Mouse (Mus musculus): ENCODE measurements around the gene Lrriq4. TPM values are rescaled to one million over a fixed set of nuclear protein-coding genes. Genes with fewer than 3 reads are reported as not detected.
A peak's percentile ranks its signal among the peaks of the same experiment; 100 is the strongest.

Lrriq4 gene
- polyA plus RNA-seq, 1 experiment, result not detected

DNA sequence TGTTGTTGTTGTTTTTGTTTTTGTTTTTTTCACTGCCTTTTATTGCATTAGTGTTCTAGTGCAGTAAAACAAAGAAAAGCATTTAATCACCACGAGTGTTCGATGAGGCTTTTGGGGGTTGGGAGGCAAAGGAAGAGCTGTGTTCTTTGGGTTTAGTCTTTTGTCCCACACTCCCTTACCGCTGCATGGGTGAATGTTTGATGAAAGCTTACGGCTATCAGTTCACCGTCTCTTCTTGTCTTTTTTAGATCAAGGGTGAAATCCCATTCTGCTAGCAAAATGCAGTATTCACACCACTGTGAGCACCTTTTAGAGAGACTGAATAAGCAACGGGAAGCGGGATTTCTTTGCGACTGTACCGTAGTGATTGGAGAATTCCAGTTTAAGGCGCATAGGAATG is 41.1 kb upstream of the Lrriq4 start:
- Histone ChIP-seq H3K4me1 (ENCODE audit: control insufficient read depth, insufficient read depth, low read length) (no peaks in the 10 kb centered on the region; the same call in 1 of the 2 replicates), H3K27ac (ENCODE audit: insufficient read depth, low read length) (no peak overlapping the region), H3K4me3 (ENCODE audit: insufficient read depth, low read length) (peak overlapping the region; percentile 64; the same call in 1 of the 2 replicates)
- TF ChIP-seq CTCF (IDR thresholded peaks at IDR 0.05; ENCODE audit: extremely low read depth, insufficient read depth, low read length) (no peak), POLR2A (IDR thresholded peaks at IDR 0.05; ENCODE audit: extremely low read depth, insufficient read depth, low read length) (no peak)

DNA sequence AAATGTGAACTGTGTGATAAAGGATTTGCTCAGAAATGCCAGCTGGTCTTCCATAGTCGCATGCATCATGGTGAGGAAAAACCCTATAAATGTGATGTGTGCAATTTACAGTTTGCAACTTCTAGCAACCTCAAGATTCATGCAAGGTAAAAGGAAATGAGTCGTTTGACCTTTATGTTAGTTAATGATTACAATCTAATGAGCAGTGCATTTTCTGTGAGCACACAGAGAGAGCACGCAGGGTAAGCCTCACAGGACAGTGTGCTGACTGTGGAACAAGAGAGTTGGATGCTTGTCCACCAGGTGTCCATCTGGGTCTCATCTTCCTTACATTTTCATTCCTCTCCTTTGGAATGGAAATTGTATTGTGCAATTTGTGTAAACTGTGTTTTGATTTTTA is 35.3 kb upstream of the Lrriq4 start:
- H3K27ac ChIP-seq (ENCODE audit: insufficient read depth, low read length), result no peak overlapping the region
- no peak overlapping the region for H3K4me3 ChIP-seq (ENCODE audit: insufficient read depth, low read length)
- TF ChIP-seq CTCF (IDR thresholded peaks at IDR 0.05; ENCODE audit: extremely low read depth, insufficient read depth, low read length) (no peak), POLR2A (IDR thresholded peaks at IDR 0.05; ENCODE audit: extremely low read depth, insufficient read depth, low read length) (no peak)
- H3K4me1 ChIP-seq (ENCODE audit: control insufficient read depth, insufficient read depth, low read length), result no peaks in the 10 kb centered on the region; the same call in 1 of the 2 replicates

DNA sequence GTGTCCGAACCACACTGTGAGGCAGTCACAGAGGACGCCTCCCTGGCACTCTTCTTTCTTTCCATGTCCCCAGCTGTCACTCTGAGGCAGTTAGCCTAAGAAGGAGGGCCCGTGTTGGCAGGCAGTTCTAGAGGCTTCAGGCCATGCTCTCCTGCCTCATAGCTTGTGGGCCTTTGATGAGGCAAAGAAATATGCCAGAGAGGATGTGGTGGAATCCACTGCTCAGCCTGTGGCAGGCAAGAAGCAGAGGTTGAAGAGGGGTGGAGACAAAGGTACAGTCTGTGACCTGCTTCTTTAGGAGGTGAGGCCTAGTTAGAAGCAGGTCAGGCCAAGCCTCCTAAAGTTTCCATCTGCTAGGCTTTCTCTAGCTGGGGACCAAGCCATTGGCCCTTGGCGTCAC is 33.4 kb upstream of the Lrriq4 start:
- Histone ChIP-seq H3K4me1 (ENCODE audit: control insufficient read depth, insufficient read depth, low read length) (no peaks in the 10 kb centered on the region; the same call in 1 of the 2 replicates), H3K27ac (ENCODE audit: insufficient read depth, low read length) (no peak overlapping the region), H3K4me3 (ENCODE audit: insufficient read depth, low read length) (no peak overlapping the region)
- TF ChIP-seq CTCF (IDR thresholded peaks at IDR 0.05; ENCODE audit: extremely low read depth, insufficient read depth, low read length) (no peak), POLR2A (IDR thresholded peaks at IDR 0.05; ENCODE audit: extremely low read depth, insufficient read depth, low read length) (no peak)

GRCm38 (mm10) chr3:30620132-30620531 is 24.2 kb upstream of the Lrriq4 start:
- Histone ChIP-seq H3K27ac (ENCODE audit: insufficient read depth, low read length) (no peak overlapping the region), H3K4me1 (ENCODE audit: control insufficient read depth, insufficient read depth, low read length) (no peaks in the 10 kb centered on the region), H3K4me3 (ENCODE audit: insufficient read depth, low read length) (no peak overlapping the region)
- TF ChIP-seq CTCF (IDR thresholded peaks at IDR 0.05; ENCODE audit: extremely low read depth, insufficient read depth, low read length), result no peak
- TF ChIP-seq POLR2A (IDR thresholded peaks at IDR 0.05; ENCODE audit: extremely low read depth, insufficient read depth, low read length), result no peak

- TF ChIP-seq CTCF (IDR thresholded peaks at IDR 0.05; ENCODE audit: extremely low read depth, insufficient read depth, low read length) (no peak), POLR2A (IDR thresholded peaks at IDR 0.05; ENCODE audit: extremely low read depth, insufficient read depth, low read length) (no peak)
- Histone ChIP-seq H3K4me1 (ENCODE audit: control insufficient read depth, insufficient read depth, low read length) (no peaks in the 10 kb centered on the region), H3K27ac (ENCODE audit: insufficient read depth, low read length) (no peak overlapping the region), H3K4me3 (ENCODE audit: insufficient read depth, low read length) (no peak overlapping the region)
Measured at GRCm38 (mm10) chr3:30633681-30634080, 10.6 kb upstream of the Lrriq4 start.

DNA sequence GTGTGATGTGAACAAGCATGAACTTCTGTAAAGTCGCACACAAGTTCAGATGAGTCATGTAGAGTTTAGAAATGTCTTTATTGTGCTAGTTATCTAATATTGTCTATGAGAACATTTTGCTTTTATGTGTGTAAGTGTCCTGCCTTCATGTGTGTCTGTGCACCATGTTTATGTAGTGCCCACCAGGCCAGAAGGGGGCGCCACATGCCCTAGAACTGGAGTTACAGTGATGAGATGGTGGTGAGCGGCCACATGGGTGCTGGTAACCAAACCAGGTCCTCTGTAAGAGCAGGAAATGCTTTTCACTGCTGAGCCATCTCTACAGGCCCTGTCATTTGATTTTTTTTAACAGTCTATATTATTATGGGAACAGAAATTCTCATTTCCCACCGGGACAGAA is 8.7 kb upstream of the Lrriq4 start:
- TF ChIP-seq POLR2A (IDR thresholded peaks at IDR 0.05; ENCODE audit: extremely low read depth, insufficient read depth, low read length), result no peak
- no peak for TF ChIP-seq CTCF (IDR thresholded peaks at IDR 0.05; ENCODE audit: extremely low read depth, insufficient read depth, low read length)

DNA sequence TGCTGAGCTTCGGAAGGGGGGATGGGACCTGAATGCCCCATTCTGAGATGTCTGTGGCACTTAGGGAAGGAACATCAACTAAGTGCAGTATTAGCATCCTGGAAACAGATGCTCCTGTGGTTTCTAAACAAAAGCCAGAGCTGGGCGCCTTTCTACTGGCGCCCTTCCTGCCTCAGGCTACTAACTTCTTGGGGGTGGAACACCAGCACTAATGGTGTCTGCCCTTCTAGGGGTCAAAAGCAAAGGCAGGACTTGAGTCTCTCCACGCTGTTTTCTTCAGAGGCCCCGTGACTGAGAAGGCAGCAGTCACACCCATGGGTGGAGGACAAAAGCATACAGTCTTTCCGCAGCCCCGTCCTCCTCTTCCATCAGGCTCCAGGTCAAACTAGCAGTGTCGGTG is 2.5 kb downstream of the Lrriq4 start:
- Histone ChIP-seq H3K4me3 (ENCODE audit: insufficient read depth, low read length) (no peak overlapping the region), H3K27ac (ENCODE audit: insufficient read depth, low read length) (no peak overlapping the region), H3K4me1 (ENCODE audit: control insufficient read depth, insufficient read depth, low read length) (no peaks in the 10 kb centered on the region)
- TF ChIP-seq POLR2A (IDR thresholded peaks at IDR 0.05; ENCODE audit: extremely low read depth, insufficient read depth, low read length) (no peak), CTCF (IDR thresholded peaks at IDR 0.05; ENCODE audit: extremely low read depth, insufficient read depth, low read length) (no peak)

More for the DNA sequence above, 8.7 kb upstream of the Lrriq4 start:
- Histone ChIP-seq H3K4me1 (ENCODE audit: control insufficient read depth, insufficient read depth, low read length) (no peaks in the 10 kb centered on the region), H3K27ac (ENCODE audit: insufficient read depth, low read length) (no peak overlapping the region), H3K4me3 (ENCODE audit: insufficient read depth, low read length) (no peak overlapping the region)

GRCm38 (mm10) chr3:30647440-30648090 is 3.3 kb downstream of the Lrriq4 start, which contains the start of gene Lrrc34:
Lrrc34 (minus strand) TSS chr3:30647869.
- Histone ChIP-seq H3K4me1 (ENCODE audit: control insufficient read depth, insufficient read depth, low read length) (no peaks in the 10 kb centered on the region), H3K27ac (ENCODE audit: insufficient read depth, low read length) (no peak within 1 kb of the TSS), H3K4me3 (ENCODE audit: insufficient read depth, low read length) (no peak within 1 kb of the TSS)

DNA sequence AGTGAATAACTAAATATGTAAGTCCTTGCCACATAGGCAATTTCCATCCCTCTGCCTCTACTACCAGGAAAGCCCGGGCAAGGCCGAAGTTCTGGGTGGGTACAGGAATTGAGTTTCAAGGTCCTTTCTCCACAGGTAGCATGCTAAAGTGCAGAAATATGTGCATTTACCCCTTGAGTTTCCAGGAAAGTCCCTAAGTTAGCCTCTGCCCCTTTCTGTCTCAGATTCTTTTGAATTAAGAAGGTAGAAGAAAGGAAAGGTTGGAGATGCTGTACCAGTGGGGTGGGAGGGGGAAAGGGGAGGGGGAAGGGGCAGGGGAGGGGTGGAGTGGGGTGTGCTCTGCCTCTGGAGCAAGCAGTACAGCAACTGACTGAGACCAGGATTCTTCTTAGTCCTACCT is 4.2 kb downstream of the Lrriq4 start:
- no peaks in the 10 kb centered on the region for H3K4me1 ChIP-seq (ENCODE audit: control insufficient read depth, insufficient read depth, low read length)
- no peak overlapping the region for H3K4me3 ChIP-seq (ENCODE audit: insufficient read depth, low read length)
- no peak overlapping the region for H3K27ac ChIP-seq (ENCODE audit: insufficient read depth, low read length)
- TF ChIP-seq POLR2A (IDR thresholded peaks at IDR 0.05; ENCODE audit: extremely low read depth, insufficient read depth, low read length), result no peak
- TF ChIP-seq CTCF (IDR thresholded peaks at IDR 0.05; ENCODE audit: extremely low read depth, insufficient read depth, low read length), result no peak

More at GRCm38 (mm10) chr3:30647440-30648090, 3.3 kb downstream of the Lrriq4 start, which contains the start of gene Lrrc34:
- TF ChIP-seq CTCF (IDR thresholded peaks at IDR 0.05; ENCODE audit: extremely low read depth, insufficient read depth, low read length) (no peak), POLR2A (IDR thresholded peaks at IDR 0.05; ENCODE audit: extremely low read depth, insufficient read depth, low read length) (no peak)

All from cortical plate, adult 2 months (tissue).